Mouse (Mus musculus) forebrain, embryonic 10.5 days (tissue): Measurements from ENCODE around the gene Car1. TPM values are rescaled to one million over a fixed set of nuclear protein-coding genes. Genes with fewer than 3 reads are reported as not detected.
"Not testable (repeated sequence)": the region's sequence is repeated elsewhere in the genome, so short reads cannot be mapped to it uniquely, and the experiment has no call there.

Source experiments
- DNase-seq: peaks from one replicate; pipeline ENCODE4 v3.0.0-alpha.2; 2017; ENCODE audit warnings: low spot score; ENCODE audit errors: extremely low spot score
- H3K27ac ChIP-seq: fragments of 300-500 bp; sonication (generic); 2 replicates; pipeline ENCODE4 v1.5.1; 2016; ENCODE audit warnings: mild to moderate bottlenecking
- H3K27me3 ChIP-seq: fragments of 300-500 bp; sonication (generic); 2 replicates; pipeline ENCODE4 v1.6.1; 2016; ENCODE audit warnings: mild to moderate bottlenecking; ENCODE audit not compliant: poor library complexity, severe bottlenecking
- H3K36me3 ChIP-seq: fragments of 300-500 bp; sonication (generic); replicated peaks from 2 replicates; pipeline ENCODE4 v1.6.1; 2016; ENCODE audit warnings: mild to moderate bottlenecking, moderate library complexity
- H3K4me1 ChIP-seq: fragments of 300-500 bp; sonication (generic); 2 replicates; pipeline ENCODE4 v1.6.1; 2016
- H3K4me3 ChIP-seq: fragments of 300-500 bp; sonication (generic); 2 replicates; pipeline ENCODE4 v1.5.1; 2016; ENCODE audit warnings: mild to moderate bottlenecking, moderate library complexity
- H3K9me3 ChIP-seq: fragments of 300-500 bp; sonication (generic); 2 replicates; pipeline ENCODE4 v1.6.1; 2016; ENCODE audit warnings: mild to moderate bottlenecking, moderate library complexity
- WGBS: fragments of 180-500 bp; shearing (Covaris S2); methylation state at CpG from one replicate; pipeline ENCODE4 v1.1.7; 2016; 5-methylcytosine and 5-hydroxymethylcytosine counted together
- polyA plus RNA-seq: library from polyadenylated mRNA; unstranded; fragments of >200 nt; fragmentation: Nextera tagmentation; extraction: Ambion mirVana; gene quantifications from 2 replicates; pipeline ENCODE4 v1.2.1, GENCODE M21; 2016

Gene Car1
- polyA plus RNA-seq = 0.12 TPM in 1 of 2 replicates, not detected in the other

GRCm38 (mm10) chr3:14808211-14808610 is at the start of gene Car1:
TSS of gene Car1 (minus strand) at chr3:14808368.
- no peaks in the 10 kb centered on the region for H3K9me3 ChIP-seq
- no peaks in the 10 kb centered on the region for H3K4me1 ChIP-seq
- no peak for DNase-seq
- WGBS = 91% methylated on average over 1 of the region's 1 CpGs
- H3K4me3 ChIP-seq = no peak within 1 kb of the TSS
- H3K27ac ChIP-seq = no peak within 1 kb of the TSS
- no peaks in the 10 kb centered on the region for H3K27me3 ChIP-seq
- H3K36me3 ChIP-seq = no peaks in the 10 kb centered on the region

DNA sequence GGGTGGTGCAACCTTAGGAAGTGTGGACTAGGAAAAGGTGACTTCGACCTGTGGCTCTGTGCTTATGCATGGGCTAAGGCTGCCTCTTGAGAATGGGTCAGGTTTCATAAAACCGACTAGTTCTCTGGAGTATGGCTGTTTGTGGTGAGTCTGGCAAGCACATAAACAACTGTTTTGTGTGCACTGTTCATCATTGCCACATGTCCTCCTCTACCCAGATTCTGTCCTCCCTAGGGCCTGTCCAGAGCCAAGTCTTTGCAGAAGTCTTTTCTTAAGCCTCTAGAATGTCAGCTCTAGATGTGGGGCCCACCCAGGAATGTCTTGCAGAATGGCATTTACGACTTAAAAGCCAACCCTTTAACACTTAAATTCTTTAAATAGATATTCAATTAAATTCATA is 49.7 kb upstream of the Car1 start:
- Histone ChIP-seq H3K27ac (no peak overlapping the region), H3K36me3 (no peaks in the 10 kb centered on the region), H3K4me1 (peaks cover 13% of the 10 kb centered on the region), H3K4me3 (no peak overlapping the region), H3K9me3 (no peaks in the 10 kb centered on the region), H3K27me3 (no peaks in the 10 kb centered on the region)
- WGBS = 89% methylated on average over 3 of the region's 3 CpGs
- DNase-seq = no peak

- H3K9me3 ChIP-seq = no peaks in the 10 kb centered on the region
- H3K4me1 ChIP-seq = no peaks in the 10 kb centered on the region
- H3K27me3 ChIP-seq = no peaks in the 10 kb centered on the region
- H3K27ac ChIP-seq = no peak overlapping the region
- no peak overlapping the region for H3K4me3 ChIP-seq
- 90% methylated on average over 1 of the region's 1 CpGs for WGBS
- DNase-seq = no peak
- no peaks in the 10 kb centered on the region for H3K36me3 ChIP-seq
Observed at GRCm38 (mm10) chr3:14854446-14854845, 46.3 kb upstream of the Car1 start.

DNA sequence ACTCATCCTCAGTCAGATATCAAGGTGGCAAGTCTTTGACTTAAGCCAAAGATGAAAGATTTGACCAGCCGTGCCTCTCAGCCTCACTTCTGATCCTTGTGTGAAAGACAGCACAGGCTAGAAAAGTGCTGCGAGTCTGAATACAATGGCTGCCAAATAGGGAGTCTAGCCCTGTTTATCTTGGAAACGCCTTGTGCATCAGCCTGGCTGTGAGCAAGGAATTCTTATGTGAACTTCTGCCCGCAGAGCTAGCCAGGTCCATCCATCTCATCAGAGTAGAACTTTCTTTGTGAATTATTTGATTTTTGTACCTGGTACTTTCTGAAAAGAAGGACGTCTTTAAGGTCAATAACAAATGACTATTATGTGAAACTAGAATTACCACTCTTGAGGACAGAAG is 45.8 kb upstream of the Car1 start:
- no peaks in the 10 kb centered on the region for H3K27me3 ChIP-seq
- H3K4me3 ChIP-seq = no peak overlapping the region
- H3K4me1 ChIP-seq = no peaks in the 10 kb centered on the region
- no peaks in the 10 kb centered on the region for H3K36me3 ChIP-seq
- DNase-seq = no peak
- H3K27ac ChIP-seq = no peak overlapping the region
- WGBS = 84% methylated on average over 5 of the region's 5 CpGs
- H3K9me3 ChIP-seq = no peaks in the 10 kb centered on the region

- no peaks in the 10 kb centered on the region for H3K27me3 ChIP-seq
- H3K4me3 ChIP-seq = no peak overlapping the region
- no peaks in the 10 kb centered on the region for H3K9me3 ChIP-seq
- H3K4me1 ChIP-seq = no peaks in the 10 kb centered on the region
- DNase-seq = no peak
- no peak overlapping the region for H3K27ac ChIP-seq
- WGBS = 88% methylated on average over 2 of the region's 2 CpGs
- H3K36me3 ChIP-seq = no peaks in the 10 kb centered on the region
Observed at GRCm38 (mm10) chr3:14848587-14849254, 40.6 kb upstream of the Car1 start.

- WGBS = 87% methylated on average over 3 of the region's 3 CpGs
- H3K27ac ChIP-seq = no peak overlapping the region
- DNase-seq = no peak
- H3K27me3 ChIP-seq = no peaks in the 10 kb centered on the region
- H3K4me1 ChIP-seq = no peaks in the 10 kb centered on the region
- H3K4me3 ChIP-seq = no peak overlapping the region
- H3K9me3 ChIP-seq = no peaks in the 10 kb centered on the region
- H3K36me3 ChIP-seq = no peaks in the 10 kb centered on the region
Observed at GRCm38 (mm10) chr3:14839466-14840118, 31.4 kb upstream of the Car1 start.

- H3K9me3 ChIP-seq = no peaks in the 10 kb centered on the region
- H3K4me1 ChIP-seq = no peaks in the 10 kb centered on the region
- WGBS = 89% methylated on average over 1 of the region's 1 CpGs
- no peak overlapping the region for H3K27ac ChIP-seq
- H3K36me3 ChIP-seq = no peaks in the 10 kb centered on the region
- no peak for DNase-seq
- no peaks in the 10 kb centered on the region for H3K27me3 ChIP-seq
- no peak overlapping the region for H3K4me3 ChIP-seq
Observed at GRCm38 (mm10) chr3:14838936-14839335, 30.8 kb upstream of the Car1 start.

DNA sequence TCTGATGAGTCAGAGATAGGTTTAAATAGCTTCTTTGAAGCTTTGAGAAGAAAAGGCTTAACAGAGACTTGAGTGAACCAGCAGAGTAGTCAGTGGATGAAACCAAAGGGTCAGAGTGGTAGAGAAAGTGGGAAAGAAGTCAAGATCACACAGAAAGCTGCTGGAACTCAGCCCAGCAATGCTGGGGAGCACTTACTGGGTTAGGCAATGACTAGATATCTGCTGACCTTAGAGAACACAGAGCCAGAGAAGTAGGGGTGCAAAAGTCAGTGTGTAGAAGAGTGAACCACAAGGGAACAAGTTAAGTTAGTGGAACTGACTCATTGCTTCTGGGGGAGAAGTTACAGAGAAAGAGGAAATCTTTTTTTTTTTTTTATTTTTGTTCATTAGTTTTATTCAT is 24.6 kb upstream of the Car1 start:
- Histone ChIP-seq H3K4me1 (no peaks in the 10 kb centered on the region), H3K9me3 (no peaks in the 10 kb centered on the region), H3K27ac (no peak overlapping the region), H3K36me3 (no peaks in the 10 kb centered on the region), H3K27me3 (no peaks in the 10 kb centered on the region), H3K4me3 (no peak overlapping the region)
- no peak for DNase-seq

GRCm38 (mm10) chr3:14831219-14831835 is 23.2 kb upstream of the Car1 start:
- Histone ChIP-seq H3K27ac (no peak overlapping the region), H3K27me3 (no peaks in the 10 kb centered on the region), H3K9me3 (no peaks in the 10 kb centered on the region), H3K36me3 (no peaks in the 10 kb centered on the region), H3K4me3 (no peak overlapping the region), H3K4me1 (no peaks in the 10 kb centered on the region)
- WGBS = 89% methylated on average over 5 of the region's 5 CpGs
- no peak for DNase-seq

- Histone ChIP-seq H3K4me1 (no peaks in the 10 kb centered on the region), H3K27me3 (no peaks in the 10 kb centered on the region), H3K27ac (no peak overlapping the region), H3K36me3 (no peaks in the 10 kb centered on the region), H3K4me3 (no peak overlapping the region), H3K9me3 (no peaks in the 10 kb centered on the region)
- no peak for DNase-seq
Observed at GRCm38 (mm10) chr3:14828896-14829295, 20.7 kb upstream of the Car1 start.

- H3K27ac ChIP-seq = no peak overlapping the region
- no peaks in the 10 kb centered on the region for H3K9me3 ChIP-seq
- WGBS = 82% methylated on average over 1 of the region's 1 CpGs
- H3K4me3 ChIP-seq = no peak overlapping the region
- no peaks in the 10 kb centered on the region for H3K36me3 ChIP-seq
- DNase-seq = no peak
- no peaks in the 10 kb centered on the region for H3K27me3 ChIP-seq
- no peaks in the 10 kb centered on the region for H3K4me1 ChIP-seq
Observed at GRCm38 (mm10) chr3:14819844-14820504, 11.8 kb upstream of the Car1 start.

- DNase-seq, H3K27me3 ChIP-seq, H3K9me3 ChIP-seq, H3K4me3 ChIP-seq, H3K27ac ChIP-seq, H3K36me3 ChIP-seq, H3K4me1 ChIP-seq: not testable (repeated sequence)
- WGBS = 76% methylated on average over 1 of the region's 1 CpGs
Observed at GRCm38 (mm10) chr3:14815396-14815795, 7.2 kb upstream of the Car1 start.

DNA sequence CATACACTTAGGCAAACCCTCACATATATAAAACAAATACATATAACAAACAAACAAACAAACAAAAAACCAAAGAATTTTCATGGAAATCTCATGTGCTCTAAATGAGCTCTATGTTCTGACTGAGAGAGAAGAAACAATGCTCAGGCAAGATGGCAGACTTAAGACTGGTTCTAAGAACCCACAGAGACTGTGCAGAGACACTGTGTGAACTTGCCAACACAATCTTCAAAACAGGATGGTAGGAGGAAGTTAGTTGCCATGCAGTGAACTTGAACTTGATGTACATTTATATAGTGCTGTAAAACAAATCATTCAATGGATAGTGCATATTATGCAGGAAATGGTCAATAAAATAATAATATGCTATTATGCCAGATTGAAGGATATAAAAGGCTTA is 1.5 kb downstream of the Car1 start:
- Histone ChIP-seq H3K36me3 (no peaks in the 10 kb centered on the region), H3K4me3 (no peak overlapping the region), H3K4me1 (no peaks in the 10 kb centered on the region), H3K27ac (no peak overlapping the region), H3K27me3 (no peaks in the 10 kb centered on the region), H3K9me3 (no peaks in the 10 kb centered on the region)
- DNase-seq = no peak
